Mouse (Mus musculus): ENCODE measurements around the gene Slc9b1. TPM values are rescaled to one million over a fixed set of nuclear protein-coding genes. Genes with fewer than 3 reads are reported as not detected.
A peak's percentile ranks its signal among the peaks of the same experiment; 100 is the strongest.

Gene Slc9b1
- 0.16 and 0.23 TPM in 2 replicates for polyA plus RNA-seq (2014; fragmentation: Nextera tagmentation; extraction: Ambion mirVana)

DNA sequence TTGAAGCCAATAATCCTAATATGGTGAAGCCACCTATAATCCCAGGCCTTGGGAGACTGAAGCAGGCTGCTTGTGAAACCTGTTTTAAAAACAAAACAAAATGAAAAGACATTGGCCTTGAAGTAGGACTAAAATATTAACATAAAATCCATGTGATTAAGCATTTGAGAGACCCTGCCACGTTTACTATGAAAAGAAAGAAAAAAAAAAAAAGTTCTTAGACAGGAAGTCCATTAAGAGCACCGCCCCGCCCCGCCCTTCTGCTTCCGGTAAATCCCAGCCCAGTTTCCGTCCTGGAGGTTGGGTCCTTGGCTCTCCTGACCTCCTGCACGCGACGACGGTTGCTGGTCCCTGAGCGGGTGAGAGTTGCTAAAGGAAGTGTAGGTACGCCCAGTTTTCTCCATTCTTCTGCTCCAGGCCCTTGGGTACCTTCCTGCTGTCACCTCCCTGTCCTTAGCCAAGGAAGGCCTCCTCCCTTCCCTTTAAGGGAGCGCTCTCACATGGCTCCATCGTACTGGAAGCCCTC is at the start of gene Slc9b1:
Slc9b1 (plus strand) TSS at position 291 of the 526 bp plus-strand sequence.
- H3K36me3 ChIP-seq (ENCODE audit: control insufficient read depth, insufficient read depth, low read length) = no peaks in the 10 kb centered on the region
- DNase-seq (ENCODE audit: low spot score) = no peak
- H3K27ac ChIP-seq (ENCODE audit: low read depth, low read length) = no peak within 1 kb of the TSS
- H3K27me3 ChIP-seq (replicated peaks; ENCODE audit: control insufficient read depth, insufficient read depth, low read length) = no peaks in the 10 kb centered on the region
- H3K9me3 ChIP-seq (ENCODE audit: control insufficient read depth, low read length) = no peaks in the 10 kb centered on the region
- 70% methylated on average over 14 of the region's 14 CpGs for WGBS
- no peak within 1 kb of the TSS for H3K4me3 ChIP-seq (ENCODE audit: low read depth, low read length)
- no peak for ATAC-seq (replicated peaks; ENCODE audit: low FRiP score)
- no peaks in the 10 kb centered on the region for H3K4me1 ChIP-seq (replicated peaks; ENCODE audit: control insufficient read depth, insufficient read depth, low read length)
- H3K4me2 ChIP-seq = no peak within 1 kb of the TSS
- H3K9ac ChIP-seq (ENCODE audit: low read depth, low read length) = no peak within 1 kb of the TSS

DNA sequence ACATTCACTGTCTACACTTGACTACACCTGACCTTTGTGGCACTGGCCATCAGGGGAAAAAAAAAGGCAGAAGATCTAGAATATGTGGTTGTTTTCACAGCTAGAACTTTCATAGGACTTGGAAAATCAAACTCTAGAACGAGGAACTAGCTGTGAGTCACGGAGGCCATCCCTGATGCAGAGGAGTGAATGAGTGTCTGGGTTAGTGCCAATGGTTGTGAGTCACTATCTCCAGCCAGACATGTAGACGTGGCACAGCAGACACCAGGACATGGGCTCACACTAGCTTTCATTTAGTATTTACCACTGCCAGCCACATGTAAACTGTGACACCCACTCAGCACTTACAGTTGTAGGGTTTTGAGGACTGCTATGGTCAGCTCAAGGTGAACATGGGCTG is 49.3 kb upstream of the Slc9b1 start:
- Histone ChIP-seq H3K9me3 (ENCODE audit: control insufficient read depth, low read length) (no peaks in the 10 kb centered on the region), H3K4me2 (no peak overlapping the region), H3K4me3 (ENCODE audit: low read depth, low read length) (no peak overlapping the region), H3K27me3 (replicated peaks; ENCODE audit: control insufficient read depth, insufficient read depth, low read length) (no peaks in the 10 kb centered on the region), H3K9ac (ENCODE audit: low read depth, low read length) (no peak overlapping the region), H3K4me1 (replicated peaks; ENCODE audit: control insufficient read depth, insufficient read depth, low read length) (no peaks in the 10 kb centered on the region), H3K27ac (ENCODE audit: low read depth, low read length) (no peak overlapping the region), H3K36me3 (ENCODE audit: control insufficient read depth, insufficient read depth, low read length) (no peaks in the 10 kb centered on the region)
- no peak for DNase-seq (ENCODE audit: low spot score)
- WGBS = 76% methylated on average over 3 of the region's 3 CpGs
- no peak for ATAC-seq (replicated peaks; ENCODE audit: low FRiP score)

DNA sequence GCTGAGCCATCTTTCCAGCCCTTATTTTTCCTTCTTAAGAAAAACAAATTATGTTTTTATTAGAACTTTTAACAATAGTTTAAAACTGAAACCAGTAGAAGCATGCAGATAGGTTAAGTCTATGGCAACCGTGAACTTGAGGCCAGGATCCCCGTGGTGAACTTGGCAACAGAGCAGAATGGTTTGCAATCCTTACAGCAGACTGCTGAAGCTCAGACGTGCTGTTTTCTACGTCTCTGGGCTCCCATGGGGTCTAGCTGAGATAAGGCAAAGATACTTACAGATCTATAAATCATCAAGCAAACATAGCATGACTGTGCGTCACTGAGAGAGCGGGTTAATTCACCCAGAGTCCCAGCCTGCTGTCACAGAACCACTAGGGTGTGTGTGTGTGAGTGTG is 47.7 kb upstream of the Slc9b1 start:
- Histone ChIP-seq H3K27me3 (replicated peaks; ENCODE audit: control insufficient read depth, insufficient read depth, low read length) (no peaks in the 10 kb centered on the region), H3K36me3 (ENCODE audit: control insufficient read depth, insufficient read depth, low read length) (no peaks in the 10 kb centered on the region), H3K27ac (ENCODE audit: low read depth, low read length) (no peak overlapping the region), H3K9ac (ENCODE audit: low read depth, low read length) (no peak overlapping the region), H3K4me1 (replicated peaks; ENCODE audit: control insufficient read depth, insufficient read depth, low read length) (0 out of 2 replicates have a peak, but pooled peaks cover 2% of the 10 kb centered on the region), H3K4me2 (no peak overlapping the region), H3K9me3 (ENCODE audit: control insufficient read depth, low read length) (no peaks in the 10 kb centered on the region), H3K4me3 (ENCODE audit: low read depth, low read length) (no peak overlapping the region)
- 56% methylated on average over 6 of the region's 6 CpGs for WGBS
- ATAC-seq (replicated peaks; ENCODE audit: low FRiP score) = no peak
- DNase-seq (ENCODE audit: low spot score) = no peak

DNA sequence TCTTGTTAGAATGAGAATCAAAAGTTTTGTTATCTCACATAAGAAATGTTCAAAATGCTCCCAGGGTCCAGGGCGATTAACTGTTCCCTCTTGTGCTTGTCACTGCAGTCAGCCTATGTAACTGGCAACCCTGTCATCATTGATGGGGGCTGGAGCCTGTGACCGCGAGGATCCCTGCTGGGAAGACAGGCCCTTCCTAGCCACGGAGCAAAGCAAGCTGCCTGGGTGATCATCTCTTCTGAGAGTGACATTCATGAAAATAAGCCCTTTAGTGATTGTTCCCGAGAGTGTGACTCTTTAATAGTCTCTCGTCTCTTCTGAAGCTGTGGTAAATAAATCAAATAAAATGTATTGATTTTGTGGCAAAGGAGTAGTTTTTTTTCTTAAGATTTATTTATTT is 43.8 kb upstream of the Slc9b1 start:
- Histone ChIP-seq H3K4me3 (ENCODE audit: low read depth, low read length) (no peak overlapping the region), H3K4me1 (replicated peaks; ENCODE audit: control insufficient read depth, insufficient read depth, low read length) (0 out of 2 replicates have a peak, but pooled peaks cover 5% of the 10 kb centered on the region), H3K27ac (ENCODE audit: low read depth, low read length) (no peak overlapping the region), H3K36me3 (ENCODE audit: control insufficient read depth, insufficient read depth, low read length) (no peaks in the 10 kb centered on the region), H3K9ac (ENCODE audit: low read depth, low read length) (no peak overlapping the region), H3K27me3 (replicated peaks; ENCODE audit: control insufficient read depth, insufficient read depth, low read length) (no peaks in the 10 kb centered on the region; the same call in 1 of the 2 replicates), H3K9me3 (ENCODE audit: control insufficient read depth, low read length) (no peaks in the 10 kb centered on the region), H3K4me2 (no peak overlapping the region)
- 43% methylated on average over 6 of the region's 6 CpGs for WGBS
- ATAC-seq (replicated peaks; ENCODE audit: low FRiP score) (no peak), DNase-seq (ENCODE audit: low spot score) (no peak)

DNA sequence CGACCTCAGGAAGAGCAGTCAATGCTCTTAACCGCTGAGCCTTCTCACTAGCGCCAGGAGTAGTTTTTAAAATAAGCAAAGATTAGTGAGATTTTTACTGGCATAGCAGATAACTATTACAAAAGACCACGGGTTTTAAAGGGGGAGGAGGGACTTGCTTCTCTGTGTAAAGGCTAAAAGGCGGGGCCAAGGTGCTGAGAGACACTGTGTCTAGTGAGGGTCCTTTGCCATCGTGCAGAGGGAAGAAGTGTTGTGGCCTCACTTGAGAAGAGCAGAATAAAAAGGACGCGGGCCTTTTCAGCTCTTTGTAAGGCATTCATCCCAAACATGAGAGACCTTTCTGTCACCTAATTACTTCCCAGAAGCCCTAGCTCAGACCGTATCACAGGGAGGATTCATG is 43.3 kb upstream of the Slc9b1 start:
- Histone ChIP-seq H3K36me3 (ENCODE audit: control insufficient read depth, insufficient read depth, low read length) (no peaks in the 10 kb centered on the region), H3K4me2 (no peak overlapping the region), H3K4me1 (replicated peaks; ENCODE audit: control insufficient read depth, insufficient read depth, low read length) (0 out of 2 replicates have a peak, but pooled peaks cover 5% of the 10 kb centered on the region), H3K27me3 (replicated peaks; ENCODE audit: control insufficient read depth, insufficient read depth, low read length) (no peaks in the 10 kb centered on the region; the same call in 1 of the 2 replicates), H3K27ac (ENCODE audit: low read depth, low read length) (no peak overlapping the region), H3K4me3 (ENCODE audit: low read depth, low read length) (no peak overlapping the region), H3K9me3 (ENCODE audit: control insufficient read depth, low read length) (no peaks in the 10 kb centered on the region), H3K9ac (ENCODE audit: low read depth, low read length) (no peak overlapping the region)
- 42% methylated on average over 9 of the region's 9 CpGs for WGBS
- DNase-seq (ENCODE audit: low spot score) (no peak), ATAC-seq (replicated peaks; ENCODE audit: low FRiP score) (no peak)

DNA sequence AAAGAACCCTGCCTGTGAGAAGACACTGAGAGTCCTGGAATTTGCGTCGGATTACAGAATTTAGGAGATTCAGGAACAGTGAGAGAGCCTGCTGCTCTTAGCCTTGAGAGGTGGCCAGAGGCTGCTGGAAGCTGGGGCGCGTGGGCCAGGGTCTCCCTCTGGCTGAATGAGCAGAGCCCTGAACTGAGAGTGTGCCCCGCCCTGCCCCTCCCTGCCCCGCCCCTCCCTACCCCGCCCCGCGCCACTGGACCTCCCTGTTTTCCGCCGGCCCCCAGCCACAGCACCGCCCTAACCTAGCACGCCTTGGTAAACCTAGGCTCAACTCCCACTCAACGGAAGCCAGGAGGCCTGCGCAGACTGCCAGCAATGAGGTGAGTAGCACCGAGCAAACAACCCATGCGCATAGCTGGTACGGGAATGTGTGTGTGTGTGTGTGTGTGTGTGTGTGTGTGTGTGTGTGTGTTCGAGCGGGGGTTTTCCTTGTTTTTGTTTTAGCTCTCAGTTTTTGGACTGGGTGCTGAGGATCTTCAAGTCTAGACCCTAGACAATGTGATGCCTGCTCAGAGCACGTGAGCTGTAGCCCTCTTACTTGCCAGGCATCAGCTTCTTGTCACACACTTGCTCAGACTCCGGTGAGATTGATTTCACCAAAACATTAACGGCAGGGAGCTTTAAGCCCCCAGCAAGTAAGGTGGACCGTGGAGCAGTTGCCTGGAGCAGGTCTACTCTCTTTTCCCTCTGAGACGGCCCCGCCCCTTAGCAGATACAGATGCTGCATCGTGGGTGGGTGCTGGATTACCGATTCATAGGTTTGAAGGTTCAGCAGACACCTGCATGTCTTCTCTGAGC is 40.2 kb upstream of the Slc9b1 start, which contains the start of gene Slc9b2:
Slc9b2 (plus strand) TSS at position 290 of the 849 bp plus-strand sequence.
- Histone ChIP-seq H3K9me3 (ENCODE audit: control insufficient read depth, low read length) (no peaks in the 10 kb centered on the region), H3K4me1 (replicated peaks; ENCODE audit: control insufficient read depth, insufficient read depth, low read length) (0 out of 2 replicates have a peak, but pooled peaks cover 5% of the 10 kb centered on the region), H3K9ac (ENCODE audit: low read depth, low read length) (0 out of 2 replicates have a peak within 1 kb of the TSS, but pooled peaks have one; percentile 26), H3K4me3 (ENCODE audit: low read depth, low read length) (peak within 1 kb of the TSS; percentile 41), H3K27ac (ENCODE audit: low read depth, low read length) (no peak within 1 kb of the TSS), H3K36me3 (ENCODE audit: control insufficient read depth, insufficient read depth, low read length) (no peaks in the 10 kb centered on the region), H3K4me2 (peak within 1 kb of the TSS; percentile 66), H3K27me3 (replicated peaks; ENCODE audit: control insufficient read depth, insufficient read depth, low read length) (no peaks in the 10 kb centered on the region; the same call in 1 of the 2 replicates)
- ATAC-seq (replicated peaks; ENCODE audit: low FRiP score) (peak; percentile 92), DNase-seq (ENCODE audit: low spot score) (peak; percentile 56)
- WGBS = 11% methylated on average over 27 of the region's 28 CpGs

DNA sequence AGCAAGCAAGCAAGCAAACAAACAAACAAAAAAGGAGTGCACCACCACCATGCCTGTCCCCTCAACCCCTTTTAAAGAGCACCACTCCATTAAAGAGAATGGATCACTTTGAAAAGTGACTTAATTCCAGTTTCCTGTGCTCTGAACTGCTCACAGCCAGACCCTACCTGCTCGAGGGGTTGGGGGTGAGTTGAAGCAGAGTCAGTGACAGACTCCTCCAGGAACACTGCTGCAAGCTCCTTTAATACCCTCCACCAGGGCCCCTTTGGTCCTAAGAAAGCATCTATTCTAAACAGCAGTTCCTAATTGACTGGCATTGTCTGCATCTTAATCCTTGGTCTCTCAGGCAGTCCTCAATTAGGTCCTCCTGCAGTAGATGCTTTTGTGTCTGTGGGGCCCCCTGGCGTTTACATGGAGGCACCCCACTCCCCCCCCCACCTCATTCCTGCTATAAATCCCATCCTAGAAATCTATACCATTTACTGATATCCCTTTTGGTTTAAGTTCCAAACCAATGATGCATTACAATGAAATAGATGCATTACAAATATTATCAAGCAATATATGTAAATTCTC is 34.8 kb upstream of the Slc9b1 start:
- ATAC-seq (replicated peaks; ENCODE audit: low FRiP score) = no peak
- peaks cover 3% of the 10 kb centered on the region; the same call in 1 of the 2 replicates for H3K9me3 ChIP-seq (ENCODE audit: control insufficient read depth, low read length)
- no peaks in the 10 kb centered on the region for H3K4me1 ChIP-seq (replicated peaks; ENCODE audit: control insufficient read depth, insufficient read depth, low read length)
- no peak overlapping the region for H3K4me2 ChIP-seq
- no peaks in the 10 kb centered on the region for H3K27me3 ChIP-seq (replicated peaks; ENCODE audit: control insufficient read depth, insufficient read depth, low read length)
- no peak overlapping the region for H3K9ac ChIP-seq (ENCODE audit: low read depth, low read length)
- DNase-seq (ENCODE audit: low spot score) = no peak
- no peak overlapping the region for H3K4me3 ChIP-seq (ENCODE audit: low read depth, low read length)
- no peaks in the 10 kb centered on the region for H3K36me3 ChIP-seq (ENCODE audit: control insufficient read depth, insufficient read depth, low read length)
- no peak overlapping the region for H3K27ac ChIP-seq (ENCODE audit: low read depth, low read length)
- WGBS = 40% methylated on average over 2 of the region's 2 CpGs

DNA sequence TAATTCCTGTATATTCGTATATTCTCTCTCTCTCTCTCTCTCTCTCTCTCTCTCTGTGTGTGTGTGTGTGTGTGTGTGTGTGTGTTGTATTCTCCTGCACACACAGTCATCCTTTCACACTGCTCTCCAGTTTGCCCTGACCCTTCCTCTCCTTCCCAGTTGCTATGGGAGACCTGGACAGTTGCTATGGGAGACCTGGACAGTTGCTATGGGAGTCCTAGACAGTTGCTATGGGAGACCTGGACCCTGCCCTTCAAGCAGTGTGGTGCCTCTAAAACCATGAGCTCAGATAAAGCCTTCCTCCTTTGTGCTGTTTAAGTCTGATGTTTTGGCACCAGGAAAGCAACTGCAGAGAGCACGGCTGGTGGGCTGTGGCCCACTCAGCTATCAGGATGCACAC is 34.1 kb upstream of the Slc9b1 start:
- Histone ChIP-seq H3K36me3 (ENCODE audit: control insufficient read depth, insufficient read depth, low read length) (no peaks in the 10 kb centered on the region), H3K4me2 (no peak overlapping the region), H3K27ac (ENCODE audit: low read depth, low read length) (no peak overlapping the region), H3K27me3 (replicated peaks; ENCODE audit: control insufficient read depth, insufficient read depth, low read length) (no peaks in the 10 kb centered on the region), H3K9me3 (ENCODE audit: control insufficient read depth, low read length) (peaks cover 3% of the 10 kb centered on the region; the same call in 1 of the 2 replicates), H3K4me3 (ENCODE audit: low read depth, low read length) (no peak overlapping the region), H3K4me1 (replicated peaks; ENCODE audit: control insufficient read depth, insufficient read depth, low read length) (no peaks in the 10 kb centered on the region), H3K9ac (ENCODE audit: low read depth, low read length) (no peak overlapping the region)
- ATAC-seq (replicated peaks; ENCODE audit: low FRiP score) (no peak), DNase-seq (ENCODE audit: low spot score) (no peak)
- WGBS = 79% methylated on average over 2 of the region's 2 CpGs
